Mouse (Mus musculus): ENCODE measurements around the gene C1qtnf5. TPM values are rescaled to one million over a fixed set of nuclear protein-coding genes. Genes with fewer than 3 reads are reported as not detected.

C1qtnf5 gene
- polyA plus RNA-seq, 1 experiment from 2014 or later = 1.2 TPM

DNA sequence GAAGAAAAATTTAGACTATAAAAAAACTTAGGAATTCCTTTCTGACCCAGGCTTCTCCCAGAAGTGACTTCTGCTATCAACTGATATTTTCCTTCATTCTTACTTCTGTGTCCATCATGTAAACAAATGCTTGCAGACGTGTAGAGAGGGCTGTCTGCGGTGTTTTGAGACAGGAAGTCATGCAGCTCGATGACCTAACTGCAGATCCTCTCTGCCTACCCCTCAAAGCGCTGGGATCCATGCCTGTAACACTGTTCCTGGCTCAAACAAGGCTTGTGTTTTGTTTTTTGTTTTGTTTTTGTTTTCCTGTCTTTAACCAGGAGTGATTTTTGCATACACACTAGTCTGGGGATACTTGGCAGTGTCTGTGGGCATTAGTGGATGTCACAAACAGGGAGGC is 30.8 kb downstream of the C1qtnf5 start:
- H3K9ac ChIP-seq = no peak overlapping the region
- WGBS = 79% methylated on average over 4 of the region's 4 CpGs

DNA sequence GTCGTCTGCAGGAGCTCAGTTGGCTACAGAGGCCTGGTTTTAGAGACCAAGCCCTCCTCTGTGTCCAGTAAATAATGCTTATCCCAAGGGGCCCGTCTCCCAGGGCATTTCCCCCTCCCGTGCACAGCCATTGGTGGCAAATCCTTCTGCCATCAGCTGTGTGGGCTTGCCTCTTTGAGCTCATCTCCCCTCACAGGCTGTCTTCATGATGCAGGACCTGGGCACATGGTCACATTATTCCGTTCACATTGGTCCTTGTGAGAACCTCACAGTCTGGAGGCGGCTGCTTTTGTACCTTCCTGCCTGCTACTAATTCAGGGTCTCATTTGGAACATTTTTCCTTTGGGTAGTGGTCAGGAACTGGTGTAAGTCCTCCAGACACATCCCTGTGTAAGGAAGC is 34.9 kb downstream of the C1qtnf5 start:
- Histone ChIP-seq H3K36me3 (ENCODE audit: poor library complexity, severe bottlenecking) (peaks cover 57% of the 10 kb centered on the region), H3K9ac (no peak overlapping the region), H3K4me1 (0 out of 2 replicates have a peak, but pooled peaks cover 5% of the 10 kb centered on the region), H3K4me3 (no peak overlapping the region), H3K27ac (no peak overlapping the region), H3K9me3 (replicated peaks) (no peaks in the 10 kb centered on the region), H3K27me3 (no peaks in the 10 kb centered on the region), H3K4me2 (no peak overlapping the region)
- ATAC-seq = no peak
- 58% methylated on average over 5 of the region's 5 CpGs for WGBS

More for the DNA sequence above, 30.8 kb downstream of the C1qtnf5 start:
- Histone ChIP-seq H3K9me3 (replicated peaks) (no peaks in the 10 kb centered on the region), H3K36me3 (ENCODE audit: poor library complexity, severe bottlenecking) (peaks cover 31% of the 10 kb centered on the region), H3K4me1 (peaks cover 41% of the 10 kb centered on the region), H3K27me3 (peaks cover 29% of the 10 kb centered on the region), H3K4me3 (no peak overlapping the region), H3K27ac (no peak overlapping the region), H3K4me2 (no peak overlapping the region)
- no peak for ATAC-seq

DNA sequence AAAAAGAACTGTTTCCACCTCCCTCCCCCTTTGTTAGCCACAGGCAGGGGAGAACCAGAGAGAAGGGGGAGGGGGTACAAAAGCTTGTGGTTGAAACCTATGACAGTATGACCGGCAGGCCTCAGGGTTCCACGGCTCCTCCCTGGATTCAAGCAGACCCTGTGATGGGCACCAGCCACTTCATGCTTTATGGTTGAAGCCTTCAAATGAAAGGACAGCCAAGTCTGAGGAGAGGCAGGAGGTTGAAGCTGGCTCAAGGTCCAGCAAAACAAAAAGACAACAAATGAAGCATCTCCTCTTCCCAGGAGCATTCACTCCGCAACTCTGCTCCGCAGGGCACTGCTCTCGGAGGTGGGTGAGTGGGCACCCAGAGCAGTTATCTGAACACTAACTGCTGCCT is 36.4 kb downstream of the C1qtnf5 start:
- Histone ChIP-seq H3K27me3 (no peaks in the 10 kb centered on the region), H3K4me2 (no peak overlapping the region), H3K4me1 (0 out of 2 replicates have a peak, but pooled peaks cover 5% of the 10 kb centered on the region), H3K4me3 (no peak overlapping the region), H3K9me3 (replicated peaks) (no peaks in the 10 kb centered on the region), H3K9ac (no peak overlapping the region), H3K36me3 (ENCODE audit: poor library complexity, severe bottlenecking) (peaks cover 56% of the 10 kb centered on the region), H3K27ac (no peak overlapping the region)
- no peak for ATAC-seq
- 72% methylated on average over 5 of the region's 5 CpGs for WGBS

DNA sequence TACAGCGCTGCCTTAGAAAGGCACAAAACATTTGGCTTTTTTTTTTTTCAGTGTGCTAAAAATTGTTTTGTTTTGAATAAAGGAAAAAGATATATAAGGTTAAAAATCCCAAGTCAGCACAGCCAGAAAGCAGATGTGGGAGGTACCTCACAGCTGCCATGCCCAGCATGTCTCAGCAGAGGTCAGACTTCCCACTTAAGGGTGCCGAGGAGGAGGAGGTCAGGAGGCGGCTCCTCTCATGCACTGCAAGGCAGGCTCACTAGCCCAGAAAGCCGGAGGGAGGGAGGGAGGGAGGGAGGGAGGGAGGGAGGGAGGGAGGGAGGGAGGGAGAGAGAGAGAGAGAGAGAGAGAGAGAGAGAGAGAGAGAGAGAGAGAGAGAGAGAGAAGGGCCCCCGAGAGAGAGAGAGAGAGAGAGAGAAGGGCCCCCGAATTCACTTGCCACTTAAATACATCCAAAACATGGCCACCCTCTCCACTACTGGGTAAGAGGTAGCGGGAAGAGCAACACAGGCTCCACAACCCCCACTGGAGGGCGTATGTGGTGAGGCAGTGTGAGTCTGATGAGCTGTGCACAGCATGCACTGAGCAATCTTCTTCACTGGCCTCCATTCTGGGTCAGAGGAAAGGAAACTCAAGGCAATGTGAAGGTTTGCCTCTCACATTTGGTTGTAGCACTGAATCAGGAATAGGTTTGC is 37.1 kb downstream of the C1qtnf5 start:
- Histone ChIP-seq H3K4me3 (no peak overlapping the region), H3K4me2 (no peak overlapping the region), H3K27ac (no peak overlapping the region), H3K36me3 (ENCODE audit: poor library complexity, severe bottlenecking) (peaks cover 59% of the 10 kb centered on the region), H3K4me1 (0 out of 2 replicates have a peak, but pooled peaks cover 5% of the 10 kb centered on the region), H3K9me3 (replicated peaks) (no peaks in the 10 kb centered on the region), H3K27me3 (no peaks in the 10 kb centered on the region), H3K9ac (no peak overlapping the region)
- WGBS = 35% methylated on average over 6 of the region's 8 CpGs
- no peak for ATAC-seq

DNA sequence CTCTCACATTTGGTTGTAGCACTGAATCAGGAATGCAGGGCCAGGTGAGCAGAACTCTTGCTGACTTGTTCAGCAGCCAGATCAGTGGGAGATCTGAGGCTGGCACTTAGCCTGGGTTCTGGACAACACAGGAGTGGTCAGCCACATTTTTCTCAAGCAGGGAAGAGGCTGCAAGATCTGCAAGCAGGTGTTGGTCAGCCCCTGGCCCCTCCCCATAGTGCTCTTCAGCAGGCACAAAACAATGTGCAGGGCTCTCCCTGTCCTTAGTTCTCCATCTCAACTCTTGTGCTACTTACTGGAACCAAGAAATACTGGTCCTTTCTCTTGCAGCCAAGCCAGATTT is 37.6 kb downstream of the C1qtnf5 start:
- ATAC-seq = no peak
- Histone ChIP-seq H3K4me1 (0 out of 2 replicates have a peak, but pooled peaks cover 5% of the 10 kb centered on the region), H3K4me2 (no peak overlapping the region), H3K9me3 (replicated peaks) (no peaks in the 10 kb centered on the region), H3K27ac (no peak overlapping the region), H3K36me3 (ENCODE audit: poor library complexity, severe bottlenecking) (peaks cover 59% of the 10 kb centered on the region), H3K27me3 (no peaks in the 10 kb centered on the region), H3K4me3 (no peak overlapping the region), H3K9ac (no peak overlapping the region)

DNA sequence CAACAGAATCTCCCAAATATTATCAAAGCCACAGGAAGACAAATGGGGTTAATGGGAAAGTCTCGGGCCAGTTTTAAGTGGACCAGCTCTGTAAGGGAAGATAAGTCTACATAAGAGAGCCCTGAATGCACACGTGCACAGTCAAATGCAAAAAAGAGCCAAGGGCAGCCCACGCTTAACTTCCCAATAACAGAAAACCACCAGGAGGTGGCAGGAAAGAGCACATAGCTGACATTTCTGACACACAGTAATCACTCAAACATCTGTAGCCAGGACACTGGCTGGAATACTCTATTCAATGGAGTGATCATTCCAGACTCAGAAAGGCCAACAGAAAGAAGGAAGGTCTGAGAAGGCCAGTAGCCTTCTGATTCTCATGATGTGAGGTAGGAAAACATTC is 40.2 kb downstream of the C1qtnf5 start:
- no peak overlapping the region for H3K4me2 ChIP-seq
- no peaks in the 10 kb centered on the region for H3K27me3 ChIP-seq
- H3K9ac ChIP-seq = no peak overlapping the region
- H3K4me1 ChIP-seq = no peaks in the 10 kb centered on the region
- WGBS = 60% methylated on average over 3 of the region's 3 CpGs
- H3K27ac ChIP-seq = no peak overlapping the region
- no peak overlapping the region for H3K4me3 ChIP-seq
- peaks cover 65% of the 10 kb centered on the region for H3K36me3 ChIP-seq (ENCODE audit: poor library complexity, severe bottlenecking)
- ATAC-seq = no peak
- no peaks in the 10 kb centered on the region for H3K9me3 ChIP-seq (replicated peaks)

Other genes with a start within 250 kb of the C1qtnf5 start
- 0.31 and 0.98 TPM in 2 replicates for gene Thy1, start 63.9 kb upstream of the C1qtnf5 start, polyA plus RNA-seq (2015; fragmentation: Nextera tagmentation; extraction: Ambion mirVana)
- gene Usp2, start 40.2 kb upstream of the C1qtnf5 start, polyA plus RNA-seq (2015; fragmentation: Nextera tagmentation; extraction: Ambion mirVana) = 7.1 and 8.6 TPM in 2 replicates
- 0.06 and 0.23 TPM in 2 replicates for gene Mfrp, start 5.5 kb upstream of the C1qtnf5 start, polyA plus RNA-seq (2015; fragmentation: Nextera tagmentation; extraction: Ambion mirVana)
- 0.19 TPM in 1 of 2 replicates, not detected in the other for gene Gm49380, start 6.3 kb downstream of the C1qtnf5 start, polyA plus RNA-seq (2015; fragmentation: Nextera tagmentation; extraction: Ambion mirVana)
- gene Rnf26, start 6.3 kb downstream of the C1qtnf5 start, polyA plus RNA-seq (2015; fragmentation: Nextera tagmentation; extraction: Ambion mirVana) = 45.7 and 50.1 TPM in 2 replicates
- gene Mcam, start 27.2 kb downstream of the C1qtnf5 start, polyA plus RNA-seq (2015; fragmentation: Nextera tagmentation; extraction: Ambion mirVana) = 15.6 and 16.7 TPM in 2 replicates
- 25.2 and 26.4 TPM in 2 replicates for gene Cbl, start 126.8 kb downstream of the C1qtnf5 start, polyA plus RNA-seq (2015; fragmentation: Nextera tagmentation; extraction: Ambion mirVana)
- not detected in 2 replicates for gene Ccdc153, start 133.4 kb downstream of the C1qtnf5 start, polyA plus RNA-seq (2015; fragmentation: Nextera tagmentation; extraction: Ambion mirVana)
- 0.39 and 0.40 TPM in 2 replicates for gene Pdzd3, start 144.2 kb downstream of the C1qtnf5 start, polyA plus RNA-seq (2015; fragmentation: Nextera tagmentation; extraction: Ambion mirVana)
- gene Nlrx1, start 161.4 kb downstream of the C1qtnf5 start, polyA plus RNA-seq (2015; fragmentation: Nextera tagmentation; extraction: Ambion mirVana) = 4.4 and 4.5 TPM in 2 replicates
- gene Abcg4, start 181.4 kb downstream of the C1qtnf5 start, polyA plus RNA-seq (2015; fragmentation: Nextera tagmentation; extraction: Ambion mirVana) = 9.2 and 10.9 TPM in 2 replicates
- gene Hinfp, start 198.4 kb downstream of the C1qtnf5 start, polyA plus RNA-seq (2015; fragmentation: Nextera tagmentation; extraction: Ambion mirVana) = 30.5 and 38.4 TPM in 2 replicates
- gene C2cd2l, start 213.0 kb downstream of the C1qtnf5 start, polyA plus RNA-seq (2015; fragmentation: Nextera tagmentation; extraction: Ambion mirVana) = 14.0 and 19.6 TPM in 2 replicates
- 36.8 and 40.1 TPM in 2 replicates for gene Dpagt1, start 218.8 kb downstream of the C1qtnf5 start, polyA plus RNA-seq (2015; fragmentation: Nextera tagmentation; extraction: Ambion mirVana)
- gene H2afx, start 227.4 kb downstream of the C1qtnf5 start, polyA plus RNA-seq (2015; fragmentation: Nextera tagmentation; extraction: Ambion mirVana) = 393 TPM in 2 replicates
- 91.6 and 92.2 TPM in 2 replicates for gene Hmbs, start 237.0 kb downstream of the C1qtnf5 start, polyA plus RNA-seq (2015; fragmentation: Nextera tagmentation; extraction: Ambion mirVana)